Mouse (Mus musculus): Measurements from ENCODE around the gene Nfkbil1. TPM values are rescaled to one million over a fixed set of nuclear protein-coding genes. Genes with fewer than 3 reads are reported as not detected.

Gene Nfkbil1
- polyA plus RNA-seq, 1 experiment from 2014 or later: 11.2 TPM

- Histone ChIP-seq H3K27me3 (replicated peaks; ENCODE audit: insufficient read depth, low read length) (no peaks in the 10 kb centered on the region), H3K9ac (replicated peaks; ENCODE audit: low read depth) (no peak within 1 kb of the TSS), H3K4me3 (ENCODE audit: low read depth, low read length) (no peak within 1 kb of the TSS), H3K36me3 (ENCODE audit: insufficient read depth, low read length) (no peaks in the 10 kb centered on the region; the same call in 1 of the 2 replicates), H3K9me3 (ENCODE audit: low read length) (no peaks in the 10 kb centered on the region), H3K4me2 (replicated peaks; ENCODE audit: low read depth, low read length) (peak within 1 kb of the TSS; percentile 63), H3K4me1 (ENCODE audit: insufficient read depth, low read depth, low read length) (peaks cover 6% of the 10 kb centered on the region; the same call in 1 of the 2 replicates), H3K27ac (ENCODE audit: low read length) (peak within 1 kb of the TSS; percentile 95)
- DNase-seq (ENCODE audit: low spot score) (peak; percentile 72), ATAC-seq (0 out of 2 replicates have a peak, but pooled peaks have one; percentile 3)
- TF ChIP-seq CTCF (IDR thresholded peaks at IDR 0.05) (no peak), EP300 (IDR thresholded peaks at IDR 0.05) (0 out of 2 replicates have a peak, but pooled peaks have one; percentile 35)
- WGBS: 34% methylated on average over 18 of the region's 18 CpGs
Measured at GRCm38 (mm10) chr17:35233114-35233980, 2.2 kb downstream of the Nfkbil1 start, which contains the start of gene Atp6v1g2. Gene Atp6v1g2 (plus strand): TSS chr17:35233660.

- TF ChIP-seq CTCF (IDR thresholded peaks at IDR 0.05) (no peak), EP300 (IDR thresholded peaks at IDR 0.05) (no peak)
- Histone ChIP-seq H3K4me1 (ENCODE audit: insufficient read depth, low read depth, low read length) (peaks cover 6% of the 10 kb centered on the region; the same call in 1 of the 2 replicates), H3K27ac (ENCODE audit: low read length) (peak overlapping the region; percentile 71; the same call in 1 of the 2 replicates), H3K9me3 (ENCODE audit: low read length) (no peaks in the 10 kb centered on the region), H3K36me3 (ENCODE audit: insufficient read depth, low read length) (no peaks in the 10 kb centered on the region; the same call in 1 of the 2 replicates), H3K4me3 (ENCODE audit: low read depth, low read length) (no peak overlapping the region), H3K9ac (replicated peaks; ENCODE audit: low read depth) (no peak overlapping the region), H3K4me2 (replicated peaks; ENCODE audit: low read depth, low read length) (no peak overlapping the region), H3K27me3 (replicated peaks; ENCODE audit: insufficient read depth, low read length) (no peaks in the 10 kb centered on the region)
- 62% methylated on average over 5 of the region's 5 CpGs for WGBS
- DNase-seq (ENCODE audit: low spot score) (no peak), ATAC-seq (no peak)
Measured at GRCm38 (mm10) chr17:35232659-35233058, 2.9 kb downstream of the Nfkbil1 start.

- no peaks in the 10 kb centered on the region; the same call in 1 of the 2 replicates for H3K36me3 ChIP-seq (ENCODE audit: insufficient read depth, low read length)
- no peaks in the 10 kb centered on the region for H3K27me3 ChIP-seq (replicated peaks; ENCODE audit: insufficient read depth, low read length)
- WGBS: 16% methylated on average over 12 of the region's 12 CpGs
- no peak for ATAC-seq
- H3K9ac ChIP-seq (replicated peaks; ENCODE audit: low read depth): no peak overlapping the region
- DNase-seq (ENCODE audit: low spot score): peak; percentile 82
- H3K4me1 ChIP-seq (ENCODE audit: insufficient read depth, low read depth, low read length): peaks cover 6% of the 10 kb centered on the region; the same call in 1 of the 2 replicates
- no peak overlapping the region for H3K4me3 ChIP-seq (ENCODE audit: low read depth, low read length)
- H3K27ac ChIP-seq (ENCODE audit: low read length): no peak overlapping the region
- H3K9me3 ChIP-seq (ENCODE audit: low read length): no peaks in the 10 kb centered on the region
- H3K4me2 ChIP-seq (replicated peaks; ENCODE audit: low read depth, low read length): no peak overlapping the region
- TF ChIP-seq CTCF (IDR thresholded peaks at IDR 0.05) (peak; percentile 93), EP300 (IDR thresholded peaks at IDR 0.05) (no peak)
Measured at GRCm38 (mm10) chr17:35232043-35232442, 3.5 kb downstream of the Nfkbil1 start.

GRCm38 (mm10) chr17:35231022-35231421, 4.6 kb downstream of the Nfkbil1 start:
- H3K9me3 ChIP-seq (ENCODE audit: low read length): no peaks in the 10 kb centered on the region
- TF ChIP-seq EP300 (IDR thresholded peaks at IDR 0.05) (no peak), CTCF (IDR thresholded peaks at IDR 0.05) (no peak)
- H3K27me3 ChIP-seq (replicated peaks; ENCODE audit: insufficient read depth, low read length): no peaks in the 10 kb centered on the region
- no peak overlapping the region for H3K9ac ChIP-seq (replicated peaks; ENCODE audit: low read depth)
- H3K36me3 ChIP-seq (ENCODE audit: insufficient read depth, low read length): no peaks in the 10 kb centered on the region; the same call in 1 of the 2 replicates
- H3K4me1 ChIP-seq (ENCODE audit: insufficient read depth, low read depth, low read length): peaks cover 6% of the 10 kb centered on the region; the same call in 1 of the 2 replicates
- H3K27ac ChIP-seq (ENCODE audit: low read length): no peak overlapping the region
- H3K4me3 ChIP-seq (ENCODE audit: low read depth, low read length): no peak overlapping the region
- ATAC-seq (no peak), DNase-seq (ENCODE audit: low spot score) (no peak)
- no peak overlapping the region for H3K4me2 ChIP-seq (replicated peaks; ENCODE audit: low read depth, low read length)
- 89% methylated on average over 10 of the region's 10 CpGs for WGBS

GRCm38 (mm10) chr17:35226561-35227046, 9.0 kb downstream of the Nfkbil1 start:
- Histone ChIP-seq H3K4me3 (ENCODE audit: low read depth, low read length) (no peak overlapping the region), H3K4me2 (replicated peaks; ENCODE audit: low read depth, low read length) (no peak overlapping the region), H3K27ac (ENCODE audit: low read length) (no peak overlapping the region), H3K9ac (replicated peaks; ENCODE audit: low read depth) (no peak overlapping the region), H3K36me3 (ENCODE audit: insufficient read depth, low read length) (peaks cover 6% of the 10 kb centered on the region; the same call in 1 of the 2 replicates), H3K27me3 (replicated peaks; ENCODE audit: insufficient read depth, low read length) (no peaks in the 10 kb centered on the region), H3K9me3 (ENCODE audit: low read length) (no peaks in the 10 kb centered on the region), H3K4me1 (ENCODE audit: insufficient read depth, low read depth, low read length) (no peaks in the 10 kb centered on the region)
- 62% methylated on average over 14 of the region's 14 CpGs for WGBS
- TF ChIP-seq EP300 (IDR thresholded peaks at IDR 0.05) (no peak), CTCF (IDR thresholded peaks at IDR 0.05) (peak; percentile 13; the same call in 1 of the 2 replicates)
- DNase-seq (ENCODE audit: low spot score): no peak
- ATAC-seq: no peak

- Histone ChIP-seq H3K4me3 (ENCODE audit: low read depth, low read length) (no peak overlapping the region), H3K4me1 (ENCODE audit: insufficient read depth, low read depth, low read length) (peaks cover under 1% of the 10 kb centered on the region), H3K27ac (ENCODE audit: low read length) (no peak overlapping the region), H3K9me3 (ENCODE audit: low read length) (no peaks in the 10 kb centered on the region), H3K27me3 (replicated peaks; ENCODE audit: insufficient read depth, low read length) (no peaks in the 10 kb centered on the region), H3K9ac (replicated peaks; ENCODE audit: low read depth) (no peak overlapping the region), H3K4me2 (replicated peaks; ENCODE audit: low read depth, low read length) (no peak overlapping the region), H3K36me3 (ENCODE audit: insufficient read depth, low read length) (0 out of 2 replicates have a peak, but pooled peaks cover 7% of the 10 kb centered on the region)
- DNase-seq (ENCODE audit: low spot score): no peak
- no peak for ATAC-seq
- TF ChIP-seq CTCF (IDR thresholded peaks at IDR 0.05): no peak
- TF ChIP-seq EP300 (IDR thresholded peaks at IDR 0.05): no peak
- 90% methylated on average over 5 of the region's 5 CpGs for WGBS
Measured at GRCm38 (mm10) chr17:35225456-35225855, 10.1 kb downstream of the Nfkbil1 start.
